ENCODE assay signal across 17 mouse cellular contexts in the genomic region with DNA sequence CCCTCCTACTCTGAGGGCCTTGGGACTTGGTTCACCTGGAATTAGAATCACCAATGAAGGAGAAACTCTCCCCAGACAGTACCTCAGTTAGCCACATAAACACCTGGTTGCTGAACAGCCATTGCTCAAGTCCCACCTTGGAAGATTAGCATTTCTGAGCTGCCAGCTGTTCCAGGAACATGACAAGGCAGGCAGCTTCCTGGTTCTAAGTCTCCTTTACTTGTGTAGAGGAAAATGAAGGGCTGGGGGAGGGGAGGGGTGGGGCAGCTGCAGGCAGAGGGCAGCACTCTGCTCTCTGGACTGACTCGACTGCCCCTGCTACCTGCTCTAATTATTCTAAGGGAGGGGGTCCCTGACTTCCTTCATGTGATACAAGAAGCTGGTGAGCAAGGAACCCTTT. TPM values are rescaled to one million over a fixed set of nuclear protein-coding genes. Genes with fewer than 3 reads are reported as not detected.
DNase-seq lines count a peak whose midpoint lies in the region; ATAC-seq and TF ChIP-seq lines count a peak whose summit lies in the region.
"Had no signal": no experiment of that assay in that cellular context is flagged by ENCODE, and none has a peak within 500 bp of the region (broad histone marks: within the 10 kb centered on the region; RNA-seq: fewer than 3 reads in every experiment).

No protein-coding gene starts in this region.

- peaks cover 17% of the 10 kb centered on the region for H3K79me2 ChIP-seq in heart, adult 2 months (replicated peaks; ENCODE audit: control insufficient read depth, insufficient read depth, low read length)

- peaks cover 29% of the 10 kb centered on the region for H3K4me1 ChIP-seq in heart, adult 2 months (ENCODE audit: control insufficient read depth, insufficient read depth, low read length)
- H3K4me1 ChIP-seq in heart, embryonic 11.5 days (ENCODE audit: control insufficient read depth, insufficient read depth, low read length) = peaks cover 58% of the 10 kb centered on the region
- H3K4me1 ChIP-seq in kidney, embryonic 16.5 days (ENCODE audit: insufficient read depth, low read length) = peaks cover 22% of the 10 kb centered on the region
- H3K4me1 ChIP-seq in ES-Bruce4 (ENCODE audit: control insufficient read depth, insufficient read depth, low read length) = peaks cover 6% of the 10 kb centered on the region
- peaks cover 15% of the 10 kb centered on the region; the same call in 1 of the 2 replicates for H3K4me1 ChIP-seq in intestine, embryonic 15.5 days (replicated peaks)
- H3K4me1 ChIP-seq: megakaryocyte, embryonic 14.5 days had no signal

- 13% methylated on average over 1 of the region's 1 CpGs for WGBS in heart, adult 2 months
- WGBS in heart, embryonic 11.5 days (ENCODE audit: insufficient replicate concordance) = 4% methylated on average over 1 of the region's 1 CpGs
- WGBS in kidney, embryonic 16.5 days = 14% methylated on average over 1 of the region's 1 CpGs
- WGBS in intestine, embryonic 15.5 days = 10% methylated on average over 1 of the region's 1 CpGs

- H3K4me2 ChIP-seq in heart, embryonic 11.5 days = no peak overlapping the region
- H3K4me2 ChIP-seq in kidney, embryonic 16.5 days (replicated peaks; ENCODE audit: low read depth, low read length) = no peak overlapping the region
- no peak overlapping the region for H3K4me2 ChIP-seq in intestine, embryonic 15.5 days (replicated peaks)
- H3K4me2 ChIP-seq: liver, embryonic 15.5 days had no signal

- peaks cover 23% of the 10 kb centered on the region for H3K36me3 ChIP-seq in heart, adult 2 months (ENCODE audit: control insufficient read depth, insufficient read depth, low read length)
- no peaks in the 10 kb centered on the region for H3K36me3 ChIP-seq in heart, embryonic 11.5 days (ENCODE audit: control insufficient read depth, insufficient read depth, low read length)
- no peaks in the 10 kb centered on the region for H3K36me3 ChIP-seq in kidney, embryonic 16.5 days (ENCODE audit: insufficient read depth, low read length)
- no peaks in the 10 kb centered on the region for H3K36me3 ChIP-seq in ES-Bruce4 (ENCODE audit: control insufficient read depth, insufficient read depth, low read length, poor library complexity, severe bottlenecking)
- no peaks in the 10 kb centered on the region for H3K36me3 ChIP-seq in intestine, embryonic 15.5 days
- H3K36me3 ChIP-seq: G1E; liver, embryonic 15.5 days had no signal

- no peak for TF ChIP-seq POLR2A in heart, adult 2 months (IDR thresholded peaks at IDR 0.05; ENCODE audit: insufficient read depth, low read depth, low read length)
- no peak for TF ChIP-seq POLR2A in ES-Bruce4 (IDR thresholded peaks at IDR 0.05; ENCODE audit: insufficient read depth, low read length)

- TF ChIP-seq EP300 in heart, adult 2 months (IDR thresholded peaks at IDR 0.05; ENCODE audit: insufficient read depth, low read depth, low read length) = no peak
- peak; percentile 72 for TF ChIP-seq EP300 in ES-Bruce4 (IDR thresholded peaks at IDR 0.05; ENCODE audit: insufficient read depth, low read depth, low read length)

- TF ChIP-seq CTCF in heart, adult 2 months (IDR thresholded peaks at IDR 0.05) = peak; percentile 43
- TF ChIP-seq CTCF in ES-Bruce4 (IDR thresholded peaks at IDR 0.05; ENCODE audit: low read depth, low read length) = peak; percentile 16

- H3K27ac ChIP-seq in heart, adult 2 months = peak overlapping the region; percentile 32; the same call in 1 of the 2 replicates
- H3K27ac ChIP-seq in heart, embryonic 11.5 days (ENCODE audit: low read depth, low read length) = no peak overlapping the region
- peak overlapping the region; percentile 17; the same call in 1 of the 2 replicates for H3K27ac ChIP-seq in kidney, embryonic 16.5 days (ENCODE audit: low read length)
- peak overlapping the region; percentile 87 for H3K27ac ChIP-seq in ES-Bruce4 (ENCODE audit: insufficient read depth, low read length)
- H3K27ac ChIP-seq in intestine, embryonic 15.5 days = 0 out of 2 replicates have a peak overlapping the region, but pooled peaks have one; percentile 17
- H3K27ac ChIP-seq: liver, embryonic 15.5 days had no signal

- no peak for ATAC-seq in heart, embryonic 11.5 days (replicated peaks; ENCODE audit: insufficient number of reproducible peaks, low FRiP score, low TSS enrichment)
- ATAC-seq in kidney, embryonic 16.5 days (ENCODE audit: low FRiP score, low TSS enrichment) = no peak
- ATAC-seq in intestine, embryonic 15.5 days = peak; percentile 89
- ATAC-seq: activated CD4-positive, CD25-positive, alpha-beta regulatory T cell, adult 4 months; forebrain, embryonic 14.5 days had no signal

- no peaks in the 10 kb centered on the region for H3K27me3 ChIP-seq in heart, adult 2 months (ENCODE audit: control insufficient read depth, insufficient read depth, low read length)
- no peaks in the 10 kb centered on the region for H3K27me3 ChIP-seq in heart, embryonic 11.5 days (ENCODE audit: control insufficient read depth, insufficient read depth, low read length)
- no peaks in the 10 kb centered on the region for H3K27me3 ChIP-seq in kidney, embryonic 16.5 days (ENCODE audit: insufficient read depth, low read length)
- H3K27me3 ChIP-seq in ES-Bruce4 (ENCODE audit: control insufficient read depth, insufficient read depth, low read length, poor library complexity, severe bottlenecking) = no peaks in the 10 kb centered on the region
- H3K27me3 ChIP-seq in intestine, embryonic 15.5 days (replicated peaks) = no peaks in the 10 kb centered on the region
- H3K27me3 ChIP-seq: liver, embryonic 15.5 days; megakaryocyte, embryonic 14.5 days had no signal

- no peaks in the 10 kb centered on the region for H3K9me3 ChIP-seq in heart, embryonic 11.5 days (replicated peaks; ENCODE audit: control insufficient read depth, low read length)
- no peaks in the 10 kb centered on the region for H3K9me3 ChIP-seq in kidney, embryonic 16.5 days (ENCODE audit: low read length)
- no peaks in the 10 kb centered on the region for H3K9me3 ChIP-seq in ES-Bruce4 (replicated peaks; ENCODE audit: control insufficient read depth, insufficient read depth, low read length, poor library complexity, severe bottlenecking)
- H3K9me3 ChIP-seq in intestine, embryonic 15.5 days = no peaks in the 10 kb centered on the region
- H3K9me3 ChIP-seq: G1E; liver, embryonic 15.5 days; megakaryocyte, embryonic 14.5 days had no signal

- intact Hi-C loops in heart, adult 2 months (cut with DNase I) = no loop called here
- intact Hi-C loops in left cerebral cortex, postnatal 4 days (cut with DNase I) = no loop called here

- DNase-seq in heart, adult 2 months = no peak
- no peak for DNase-seq in kidney, postnatal 25 days
- DNase-seq in left cerebral cortex, postnatal 4 days = no peak
- DNase-seq in MN1 (ENCODE audit: low spot score) = no peak
- DNase-seq: cerebellum, adult 18-20 months; kidney, adult 9 months; right cerebral cortex, adult 18-20 months; thymus, adult 18-20 months had no signal

- no peak overlapping the region for H3K4me3 ChIP-seq in heart, adult 2 months
- no peak overlapping the region for H3K4me3 ChIP-seq in heart, embryonic 11.5 days (ENCODE audit: low read depth, low read length)
- no peak overlapping the region for H3K4me3 ChIP-seq in kidney, embryonic 16.5 days (ENCODE audit: low read length)
- no peak overlapping the region for H3K4me3 ChIP-seq in ES-Bruce4 (ENCODE audit: low read depth, low read length)
- no peak overlapping the region for H3K4me3 ChIP-seq in intestine, embryonic 15.5 days (replicated peaks)
- H3K4me3 ChIP-seq: liver, embryonic 15.5 days; megakaryocyte, embryonic 14.5 days had no signal

- H3K9ac ChIP-seq in heart, adult 2 months (ENCODE audit: low read depth, low read length) = no peak overlapping the region
- H3K9ac ChIP-seq in heart, embryonic 11.5 days (ENCODE audit: low read depth, low read length) = no peak overlapping the region
- no peak overlapping the region for H3K9ac ChIP-seq in kidney, embryonic 16.5 days (replicated peaks; ENCODE audit: low read length)
- H3K9ac ChIP-seq in ES-Bruce4 (ENCODE audit: low read depth, poor library complexity, severe bottlenecking) = 0 out of 2 replicates have a peak overlapping the region, but pooled peaks have one; percentile 38
- no peak overlapping the region for H3K9ac ChIP-seq in intestine, embryonic 15.5 days
- H3K9ac ChIP-seq: liver, embryonic 15.5 days had no signal

RNA-seq across cellular contexts. Expression of a gene that starts 45.8 kb away (rescaled TPM):
- total RNA-seq in heart, adult 2 months (2021) = 10 to 100 TPM; 52.1 to 57.4 TPM
- polyA plus RNA-seq in heart, adult 2 months (2012; rRNA removed) = 15.3 and 24.7 TPM in 2 replicates
- 27.5 and 28.6 TPM in 2 replicates for polyA plus RNA-seq in heart, embryonic 11.5 days (2014; fragmentation: Nextera tagmentation; extraction: Ambion mirVana)
- 29.8 and 30.4 TPM in 2 replicates for polyA plus RNA-seq in kidney, embryonic 16.5 days (2015; fragmentation: Nextera tagmentation; extraction: Ambion mirVana)
- polyA plus RNA-seq in ES-Bruce4 (2011; ENCODE audit: insufficient read depth, insufficient read length, low read depth, missing spikeins) = 36.7 and 42.6 TPM in 2 replicates
- 20.1 and 21.7 TPM in 2 replicates for polyA plus RNA-seq in intestine, embryonic 15.5 days (2015; fragmentation: Nextera tagmentation; extraction: Ambion mirVana)
- total RNA-seq in left cerebral cortex, postnatal 4 days (2021) = 10 to 100 TPM; 25.9 to 26.4 TPM
- polyA plus RNA-seq: G1E had no signal
